Mouse (Mus musculus) kidney, embryonic 16.5 days (tissue): ENCODE data around the gene Tagln2. TPM values are rescaled to one million over a fixed set of nuclear protein-coding genes. Genes with fewer than 3 reads are reported as not detected.

ENCODE experiments used
- ATAC-seq: fragments of 200-750 bp; cut with Nextera tagmentation; 2 replicates; pipeline ENCODE4 v1.8.0; 2017; ENCODE audit warnings: moderate TSS enrichment; ENCODE audit not compliant: low FRiP score, low TSS enrichment
- H3K27ac ChIP-seq: fragments of 300-500 bp; sonication (generic); 2 replicates; pipeline ENCODE4 v1.5.1; 2014; ENCODE audit warnings: low read length
- H3K27me3 ChIP-seq: fragments of 300-500 bp; sonication (generic); 2 replicates; pipeline ENCODE4 v1.6.1; 2014; ENCODE audit warnings: low read length, control low read depth, mixed read lengths; ENCODE audit not compliant: insufficient read depth
- H3K36me3 ChIP-seq: fragments of 300-500 bp; sonication (generic); 2 replicates; pipeline ENCODE4 v1.6.1; 2014; ENCODE audit warnings: low read length, control low read depth, mixed read lengths; ENCODE audit not compliant: insufficient read depth
- H3K4me1 ChIP-seq: fragments of 300-500 bp; sonication (generic); 2 replicates; pipeline ENCODE4 v1.6.1; 2014; ENCODE audit warnings: low read length, control low read depth, mixed read lengths; ENCODE audit not compliant: insufficient read depth
- H3K4me2 ChIP-seq: fragments of 300-500 bp; sonication (generic); replicated peaks from 2 replicates; pipeline ENCODE4 v1.6.1; 2014; ENCODE audit warnings: low read depth, low read length
- H3K4me3 ChIP-seq: fragments of 300-500 bp; sonication (generic); 2 replicates; pipeline ENCODE4 v1.5.1; 2014; ENCODE audit warnings: mild to moderate bottlenecking, low read length
- H3K9ac ChIP-seq: fragments of 300-500 bp; sonication (generic); replicated peaks from 2 replicates; pipeline ENCODE4 v1.6.1; 2014; ENCODE audit warnings: low read length
- H3K9me3 ChIP-seq: fragments of 300-500 bp; sonication (generic); 2 replicates; pipeline ENCODE4 v1.6.1; 2016; ENCODE audit warnings: low read length, control low read depth
- WGBS: fragments of 180-500 bp; shearing (Covaris S2); extraction: QIAGEN DNeasy Blood & Tissue Kit; methylation state at CpG from one replicate; pipeline ENCODE4 v1.1.7; 2014; 5-methylcytosine and 5-hydroxymethylcytosine counted together
- polyA plus RNA-seq: library from polyadenylated mRNA; unstranded; fragments of >200 nt; fragmentation: Nextera tagmentation; extraction: Ambion mirVana; gene quantifications from 2 replicates; pipeline ENCODE4 v1.2.1, GENCODE M21; 2015

Gene Tagln2
- polyA plus RNA-seq, 1 experiment from 2014 or later = 282 TPM

GRCm38 (mm10) chr1:172461602-172462001 is 38.2 kb upstream of the Tagln2 start:
- ATAC-seq = no peak
- no peak overlapping the region for H3K4me2 ChIP-seq
- H3K27ac ChIP-seq = no peak overlapping the region
- H3K9ac ChIP-seq = no peak overlapping the region
- WGBS = 62% methylated on average over 2 of the region's 2 CpGs
- no peaks in the 10 kb centered on the region for H3K36me3 ChIP-seq
- H3K9me3 ChIP-seq = no peaks in the 10 kb centered on the region
- no peaks in the 10 kb centered on the region for H3K27me3 ChIP-seq
- H3K4me3 ChIP-seq = no peak overlapping the region
- H3K4me1 ChIP-seq = no peaks in the 10 kb centered on the region

DNA sequence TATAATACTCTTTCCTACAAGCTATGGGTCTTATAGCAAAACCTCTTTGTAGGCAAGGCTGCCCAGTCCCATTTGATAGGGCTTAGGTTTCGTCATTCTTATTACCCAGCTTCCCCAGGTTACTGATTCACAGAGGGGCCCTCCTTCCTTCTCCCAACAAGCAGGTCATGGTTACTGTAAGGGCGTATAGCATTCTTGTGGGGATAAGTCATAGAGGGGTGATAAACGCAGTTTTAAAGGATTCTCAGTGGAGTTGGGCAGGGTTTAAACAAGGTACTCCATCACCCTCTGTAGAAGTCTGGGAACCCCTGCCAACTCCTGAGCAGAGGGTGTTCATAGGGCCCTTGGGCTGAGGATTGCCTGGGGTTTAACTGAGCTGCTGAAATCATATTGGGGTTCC is 37.3 kb upstream of the Tagln2 start:
- no peak for ATAC-seq
- no peaks in the 10 kb centered on the region for H3K36me3 ChIP-seq
- H3K9me3 ChIP-seq = no peaks in the 10 kb centered on the region
- H3K9ac ChIP-seq = no peak overlapping the region
- no peak overlapping the region for H3K27ac ChIP-seq
- H3K4me3 ChIP-seq = no peak overlapping the region
- 67% methylated on average over 3 of the region's 3 CpGs for WGBS
- no peaks in the 10 kb centered on the region for H3K4me1 ChIP-seq
- no peak overlapping the region for H3K4me2 ChIP-seq
- H3K27me3 ChIP-seq = no peaks in the 10 kb centered on the region

DNA sequence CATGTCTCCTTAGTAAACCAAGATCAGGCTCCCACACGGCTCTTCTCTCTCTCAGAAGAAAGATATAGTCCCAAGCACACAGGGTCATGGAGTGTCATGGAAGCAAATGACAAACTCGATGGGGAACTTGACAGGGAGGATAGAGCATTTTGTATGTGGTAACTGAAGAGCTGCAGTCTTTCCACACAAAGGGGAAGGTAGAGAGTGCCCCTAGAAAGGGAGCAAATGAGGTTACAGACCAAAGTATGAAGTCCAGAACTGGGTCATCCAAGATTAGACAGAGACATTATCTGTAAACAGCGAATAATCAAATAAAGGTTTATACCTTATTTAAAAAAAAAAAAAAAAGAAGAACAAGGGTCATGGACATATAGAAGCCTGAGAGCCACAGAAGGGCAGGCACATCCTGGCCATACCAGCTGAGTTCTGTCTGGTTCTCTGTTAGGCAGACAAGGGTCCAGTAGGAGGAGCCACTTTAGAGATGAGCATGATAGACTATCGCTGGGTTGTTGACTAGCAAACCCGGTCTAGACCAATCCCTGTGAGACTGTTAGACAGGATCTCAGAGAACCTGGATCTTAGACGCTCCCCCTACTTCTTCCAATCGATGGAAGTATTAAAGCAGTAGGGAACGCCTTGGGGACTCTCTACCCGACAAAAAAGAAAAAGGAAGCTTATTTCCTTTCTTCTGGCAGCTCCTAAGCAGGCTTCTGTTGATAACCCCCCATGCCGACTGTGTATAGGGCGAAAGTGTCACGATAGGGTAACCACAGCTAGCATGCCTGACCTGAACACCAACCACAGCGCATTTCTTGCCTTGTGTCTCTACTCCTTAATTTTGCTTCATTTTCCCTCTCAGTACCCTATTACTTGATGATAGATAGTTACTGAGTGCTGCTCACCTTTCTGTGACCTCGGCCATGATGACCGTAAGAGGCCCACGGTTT is 36.2 kb upstream of the Tagln2 start:
- no peaks in the 10 kb centered on the region for H3K36me3 ChIP-seq
- WGBS = 78% methylated on average over 16 of the region's 16 CpGs
- no peak for ATAC-seq
- H3K4me2 ChIP-seq = no peak overlapping the region
- no peak overlapping the region for H3K4me3 ChIP-seq
- H3K27me3 ChIP-seq = no peaks in the 10 kb centered on the region
- no peaks in the 10 kb centered on the region for H3K4me1 ChIP-seq
- H3K27ac ChIP-seq = no peak overlapping the region
- H3K9ac ChIP-seq = no peak overlapping the region
- no peaks in the 10 kb centered on the region for H3K9me3 ChIP-seq

DNA sequence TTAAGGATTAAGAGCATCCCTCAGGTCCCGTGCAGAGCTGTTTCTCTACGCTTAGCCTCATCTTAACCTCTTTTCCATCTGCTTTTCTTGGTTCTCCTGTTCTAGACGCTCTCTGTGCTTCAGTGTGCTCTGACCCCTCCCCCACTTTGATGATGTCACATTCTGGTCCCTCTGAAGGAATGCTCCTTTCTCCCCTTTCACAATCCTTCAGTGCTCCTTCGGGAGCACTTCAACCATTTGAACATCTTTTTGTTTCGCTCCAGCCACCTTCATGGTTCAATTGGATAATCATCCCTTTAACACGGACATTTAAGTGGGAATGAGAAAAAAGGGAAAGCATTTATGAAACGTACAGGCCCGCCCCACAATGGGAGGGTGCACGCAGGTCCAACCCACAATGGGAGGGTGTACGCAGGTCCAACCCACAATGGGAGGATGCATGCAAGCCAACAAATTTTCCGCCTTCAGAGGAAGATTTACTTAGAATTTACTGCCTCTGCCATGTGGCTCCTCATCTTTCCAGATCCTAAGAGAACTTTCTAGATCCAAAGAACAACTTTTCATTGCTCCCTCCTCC is 31.5 kb upstream of the Tagln2 start:
- H3K27ac ChIP-seq = no peak overlapping the region
- H3K27me3 ChIP-seq = no peaks in the 10 kb centered on the region
- no peaks in the 10 kb centered on the region for H3K36me3 ChIP-seq
- peaks cover 9% of the 10 kb centered on the region; the same call in 1 of the 2 replicates for H3K4me1 ChIP-seq
- no peak overlapping the region for H3K4me2 ChIP-seq
- H3K9me3 ChIP-seq = no peaks in the 10 kb centered on the region; the same call in 1 of the 2 replicates
- 84% methylated on average over 11 of the region's 11 CpGs for WGBS
- no peak overlapping the region for H3K9ac ChIP-seq
- H3K4me3 ChIP-seq = no peak overlapping the region
- ATAC-seq = no peak

DNA sequence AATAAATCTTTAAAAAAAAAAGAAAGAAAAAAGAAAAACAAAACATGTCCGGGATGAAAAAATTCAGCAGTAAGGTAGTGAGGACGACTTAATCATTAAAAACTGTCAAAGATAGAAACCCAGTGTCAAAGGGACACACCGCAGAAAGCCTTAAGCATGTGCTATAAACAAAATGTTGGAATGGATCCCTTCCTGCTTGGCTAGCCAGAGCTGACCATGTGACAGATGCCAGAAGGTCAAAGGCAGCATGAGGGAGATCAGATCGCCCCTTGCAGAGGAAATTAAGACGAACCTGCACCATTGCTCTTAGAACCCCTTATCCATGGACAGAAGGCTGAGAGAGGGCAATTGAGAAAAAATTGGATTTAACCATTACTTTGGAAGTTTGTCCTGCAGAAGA is 30.5 kb upstream of the Tagln2 start:
- H3K4me3 ChIP-seq = no peak overlapping the region
- H3K27ac ChIP-seq = no peak overlapping the region
- H3K4me1 ChIP-seq = peaks cover 9% of the 10 kb centered on the region; the same call in 1 of the 2 replicates
- H3K36me3 ChIP-seq = no peaks in the 10 kb centered on the region
- no peak overlapping the region for H3K9ac ChIP-seq
- H3K27me3 ChIP-seq = no peaks in the 10 kb centered on the region
- peak; percentile 57; the same call in 1 of the 2 replicates for ATAC-seq
- H3K9me3 ChIP-seq = no peaks in the 10 kb centered on the region; the same call in 1 of the 2 replicates
- WGBS = 32% methylated on average over 5 of the region's 5 CpGs
- no peak overlapping the region for H3K4me2 ChIP-seq

DNA sequence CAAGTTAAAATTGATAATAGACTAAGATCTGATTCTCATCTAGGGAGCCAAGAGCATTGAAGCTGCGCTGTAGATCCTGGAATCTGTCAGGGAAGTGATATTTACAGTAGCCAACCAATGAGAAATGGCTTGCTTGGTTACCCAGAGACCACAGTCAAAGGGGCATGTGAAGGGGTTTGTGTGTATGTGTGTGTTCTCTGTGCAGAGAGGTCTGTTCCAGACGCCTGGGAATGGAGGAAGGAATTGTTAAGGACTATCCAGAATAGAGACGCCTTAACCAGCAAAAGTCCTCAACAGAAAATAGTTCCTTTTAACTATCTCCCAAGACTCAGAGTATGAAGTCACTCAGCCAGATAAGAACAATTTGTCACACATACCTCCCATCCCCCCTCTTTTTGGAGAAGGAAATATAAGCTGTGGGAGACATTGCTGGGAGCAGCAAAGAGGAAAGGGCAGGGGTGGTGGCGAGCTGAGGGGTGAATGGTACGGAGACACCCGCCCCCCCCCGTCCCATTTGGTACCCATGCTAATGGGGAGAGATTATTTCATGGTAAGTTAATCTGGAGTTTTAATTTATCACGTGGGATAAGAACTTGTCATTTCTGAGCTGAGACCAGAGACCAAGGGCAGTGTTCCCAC is 29.9 kb upstream of the Tagln2 start:
- WGBS = 45% methylated on average over 8 of the region's 8 CpGs
- H3K27me3 ChIP-seq = no peaks in the 10 kb centered on the region
- no peak overlapping the region for H3K9ac ChIP-seq
- no peak overlapping the region for H3K27ac ChIP-seq
- no peaks in the 10 kb centered on the region for H3K36me3 ChIP-seq
- H3K9me3 ChIP-seq = no peaks in the 10 kb centered on the region; the same call in 1 of the 2 replicates
- no peak overlapping the region for H3K4me2 ChIP-seq
- peaks cover 9% of the 10 kb centered on the region; the same call in 1 of the 2 replicates for H3K4me1 ChIP-seq
- ATAC-seq = peak; percentile 42; the same call in 1 of the 2 replicates
- no peak overlapping the region for H3K4me3 ChIP-seq

DNA sequence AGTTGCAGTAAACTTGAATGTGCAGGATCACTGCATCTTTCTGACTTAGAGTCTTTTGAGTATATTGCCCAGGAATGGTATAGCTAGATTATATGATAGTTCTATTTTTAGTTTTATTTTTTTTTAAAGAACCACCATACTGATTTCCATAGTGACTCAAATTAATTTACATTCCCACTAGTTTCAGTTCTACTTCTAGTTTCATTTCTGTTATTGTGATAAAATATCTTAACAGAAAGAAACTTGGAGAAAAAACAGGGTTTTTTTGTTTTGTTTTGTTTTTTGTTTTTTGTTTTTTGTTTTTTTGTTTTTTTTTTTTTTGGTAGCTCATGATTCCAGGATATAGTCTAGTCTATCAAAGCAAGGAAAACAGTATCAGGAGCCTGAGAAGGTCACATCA is 26.9 kb upstream of the Tagln2 start:
- no peak overlapping the region for H3K9ac ChIP-seq
- H3K4me2 ChIP-seq = no peak overlapping the region
- H3K27me3 ChIP-seq = no peaks in the 10 kb centered on the region
- H3K36me3 ChIP-seq = no peaks in the 10 kb centered on the region
- no peaks in the 10 kb centered on the region; the same call in 1 of the 2 replicates for H3K9me3 ChIP-seq
- H3K4me1 ChIP-seq = peaks cover 11% of the 10 kb centered on the region; the same call in 1 of the 2 replicates
- no peak overlapping the region for H3K4me3 ChIP-seq
- H3K27ac ChIP-seq = no peak overlapping the region
- ATAC-seq = no peak

DNA sequence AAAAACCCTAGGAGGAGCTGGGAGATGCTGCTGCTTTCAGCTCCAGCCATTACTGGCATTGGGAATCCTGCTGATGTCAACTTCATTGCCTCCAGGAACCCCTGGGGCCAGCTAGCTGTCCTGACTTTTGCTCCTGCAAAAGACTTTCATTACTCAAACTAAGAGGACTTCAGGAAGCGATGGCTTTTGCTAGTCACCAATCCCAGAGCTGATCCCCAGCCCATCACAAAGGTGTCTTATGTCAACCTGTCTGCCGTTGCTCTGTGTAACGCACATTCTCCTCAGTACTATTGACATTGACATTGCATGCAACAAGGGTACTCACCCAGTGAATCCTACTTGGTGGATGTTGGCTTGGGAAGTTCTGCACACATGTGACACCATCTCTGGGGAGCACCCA is 25.7 kb upstream of the Tagln2 start:
- Histone ChIP-seq H3K4me3 (no peak overlapping the region), H3K4me1 (peaks cover 11% of the 10 kb centered on the region; the same call in 1 of the 2 replicates), H3K4me2 (no peak overlapping the region), H3K27me3 (no peaks in the 10 kb centered on the region), H3K36me3 (no peaks in the 10 kb centered on the region), H3K9ac (no peak overlapping the region), H3K9me3 (no peaks in the 10 kb centered on the region; the same call in 1 of the 2 replicates), H3K27ac (no peak overlapping the region)
- 82% methylated on average over 3 of the region's 3 CpGs for WGBS
- ATAC-seq = no peak

DNA sequence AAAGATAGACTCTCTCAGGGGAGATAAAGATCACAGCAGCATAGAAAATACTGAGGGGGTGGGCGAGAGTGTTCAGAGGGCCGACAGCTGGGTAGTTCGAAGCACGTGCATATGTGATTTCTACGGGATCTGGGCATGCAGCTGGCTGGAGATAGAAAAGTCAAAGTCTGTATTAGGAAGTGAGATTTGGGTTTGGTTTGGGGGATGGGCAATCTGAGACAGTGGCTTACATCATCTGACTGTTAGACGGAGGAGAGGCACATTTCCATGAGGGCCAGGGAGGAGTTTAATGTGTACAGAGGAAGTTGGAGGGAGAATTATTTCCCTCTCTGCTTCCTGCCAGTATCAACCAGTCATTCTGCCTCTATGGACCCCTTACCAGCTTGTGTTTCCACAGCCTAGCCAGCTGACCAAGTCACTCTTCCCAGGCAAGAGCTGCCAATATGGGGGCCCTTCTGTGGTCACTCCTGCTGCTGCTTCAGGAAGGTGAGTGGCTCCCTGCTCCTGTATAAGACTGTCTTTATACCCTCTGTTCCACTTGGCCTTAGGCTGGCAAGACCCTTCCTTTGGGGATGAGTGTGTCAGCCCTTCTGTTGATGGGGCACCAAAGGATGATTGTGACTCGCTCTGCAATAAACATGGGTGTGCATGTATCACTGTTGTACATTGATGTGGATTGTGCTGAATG is 24.6 kb upstream of the Tagln2 start, which contains the start of gene Slamf9:
Gene Slamf9 (plus strand): TSS at position 305 of the 688 bp plus-strand sequence.
- WGBS = 50% methylated on average over 7 of the region's 7 CpGs
- Histone ChIP-seq H3K27me3 (no peaks in the 10 kb centered on the region), H3K4me1 (0 out of 2 replicates have a peak, but pooled peaks cover 2% of the 10 kb centered on the region), H3K4me2 (no peak within 1 kb of the TSS), H3K9ac (no peak within 1 kb of the TSS), H3K36me3 (no peaks in the 10 kb centered on the region), H3K27ac (no peak within 1 kb of the TSS), H3K9me3 (no peaks in the 10 kb centered on the region; the same call in 1 of the 2 replicates), H3K4me3 (no peak within 1 kb of the TSS)
- ATAC-seq = no peak
